In genomic region chr1:153632686-153633085, GRCm38 (mm10) we compare ENCODE assay signal across 28 mouse cellular contexts. TPM values are rescaled to one million over a fixed set of nuclear protein-coding genes. Genes with fewer than 3 reads are reported as not detected.
A peak's percentile ranks its signal among the peaks of the same experiment; 100 is the strongest.
DNase-seq lines count a peak whose midpoint lies in the region; ATAC-seq and TF ChIP-seq lines count a peak whose summit lies in the region.
"Had no signal": no experiment of that assay in that cellular context is flagged by ENCODE, and none has a peak within 500 bp of the region (broad histone marks: within the 10 kb centered on the region; RNA-seq: fewer than 3 reads in every experiment).

No protein-coding gene starts in this region.

- no peaks in the 10 kb centered on the region; the same call in 1 of the 2 replicates for H3K27me3 ChIP-seq in kidney, adult 2 months (replicated peaks; ENCODE audit: control insufficient read depth, insufficient read depth, low read length)
- H3K27me3 ChIP-seq: forebrain, embryonic 13.5 days; heart, embryonic 13.5 days; hindbrain, embryonic 12.5 days; hindbrain, embryonic 15.5 days; Patski had no signal

- H3K27ac ChIP-seq in kidney, adult 2 months (ENCODE audit: insufficient read depth, low read depth, low read length) = no peak overlapping the region
- H3K27ac ChIP-seq: forebrain, embryonic 10.5 days; forebrain, embryonic 13.5 days; heart, adult 2 months; heart, embryonic 10.5 days; heart, embryonic 13.5 days; hindbrain, embryonic 12.5 days; hindbrain, embryonic 15.5 days had no signal

- peak; percentile 4 for DNase-seq in kidney, adult 2 months
- no peak for DNase-seq in kidney, postnatal 36 days
- peak; percentile 6 to 23 for DNase-seq in B cell, adult 2 months
- DNase-seq in layer of hippocampus, postnatal 25 days (ENCODE audit: extremely low spot score in 1 of 2, low spot score in 1 of 2) = no peak
- DNase-seq in lung, postnatal 10 days = no peak
- DNase-seq: adrenal gland, postnatal 14 days; cerebellum, adult 11 months; cerebellum, adult 2 months; cerebellum, adult 9-11 months; cerebellum, postnatal 25 days; forebrain, postnatal 0 days; gastrocnemius, postnatal 25 days; heart, adult 2 months had no signal

- peak; percentile 50 for ATAC-seq in granulocyte monocyte progenitor cell, adult 5-6 weeks (replicated peaks; ENCODE audit: poor library complexity, severe bottlenecking)
- peak; percentile 44; the same call in 1 of the 2 replicates for ATAC-seq in megakaryocyte-erythroid progenitor cell, adult 5-6 weeks (replicated peaks; ENCODE audit: low FRiP score, low TSS enrichment, poor library complexity, severe bottlenecking)
- no peak for ATAC-seq in frontal cortex, adult (ENCODE audit: low TSS enrichment)
- ATAC-seq: forebrain, embryonic 13.5 days; forebrain, postnatal 0 days; Patski had no signal

- no peak overlapping the region for H3K4me3 ChIP-seq in kidney, adult 2 months (ENCODE audit: insufficient read depth, low read depth, low read length)
- H3K4me3 ChIP-seq: forebrain, embryonic 10.5 days; forebrain, embryonic 13.5 days; heart, adult 2 months; heart, embryonic 10.5 days; heart, embryonic 13.5 days; hindbrain, embryonic 12.5 days; hindbrain, embryonic 15.5 days had no signal

- H3K36me3 ChIP-seq in kidney, adult 2 months (ENCODE audit: control insufficient read depth, insufficient read depth, low read length) = no peaks in the 10 kb centered on the region
- H3K36me3 ChIP-seq: forebrain, embryonic 10.5 days; G1E; heart, embryonic 10.5 days; heart, embryonic 13.5 days; hindbrain, embryonic 12.5 days; hindbrain, embryonic 15.5 days had no signal

- TF ChIP-seq CTCF in kidney, adult 2 months (conservative IDR thresholded peaks at IDR 0.05; ENCODE audit: insufficient read depth, insufficient read length, low read depth, low read length) = no peak

- TF ChIP-seq POLR2A in kidney, adult 2 months (IDR thresholded peaks at IDR 0.05; ENCODE audit: low read depth, low read length) = no peak

- no peaks in the 10 kb centered on the region for H3K4me1 ChIP-seq in kidney, adult 2 months (ENCODE audit: control insufficient read depth, insufficient read depth, low read length)
- H3K4me1 ChIP-seq: forebrain, embryonic 10.5 days; forebrain, embryonic 13.5 days; hindbrain, embryonic 12.5 days had no signal

- WGBS in kidney, adult 2 months = 64% methylated on average over 6 of the region's 6 CpGs

RNA-seq across cellular contexts. Expression of gene Rgs8, which starts 20.1 kb away (rescaled TPM):
- 0.02 and 0.03 TPM in 2 replicates for polyA plus RNA-seq in kidney, adult 2 months (2012; rRNA removed)
- 0.34 and 4.6 TPM in 2 replicates for total RNA-seq in granulocyte monocyte progenitor cell, adult 5-6 weeks (2014; fragmentation: Nextera tagmentation)
- total RNA-seq in granulocyte monocyte progenitor cell, adult 5-6 weeks (2017) = 0.47 and 1.3 TPM in 2 replicates
- total RNA-seq in megakaryocyte-erythroid progenitor cell, adult 5-6 weeks (2014; fragmentation: Nextera tagmentation) = not detected in 2 replicates
- not detected in 2 replicates for total RNA-seq in megakaryocyte-erythroid progenitor cell, adult 5-6 weeks (2017)
- 10 to 100 TPM; 66.1 to 70.2 TPM for total RNA-seq in layer of hippocampus, postnatal 25 days (2021)
- total RNA-seq: adrenal gland, adult 18-20 months; gastrocnemius, adult 8-10 months; heart, adult 2 months; heart, postnatal 25 days had no signal
- polyA plus RNA-seq: G1E; gonadal fat pad, adult 2 months had no signal

Comparison
In these comparisons a context has a peak if more than half of its experiments do, and no peak if none do; other contexts are left out.
1. DNase-seq: peak in kidney, adult 2 months (single experiment) and B cell, adult 2 months (2 of 2); none in kidney, postnatal 36 days (0 of 2), layer of hippocampus, postnatal 25 days (0 of 2) and lung, postnatal 10 days (single experiment).
2. RNA of gene Rgs8, which starts 20.1 kb away (total RNA-seq): 66.1 to 70.2 TPM in layer of hippocampus, postnatal 25 days; 0.34 to 4.6 TPM in granulocyte monocyte progenitor cell, adult 5-6 weeks and not detected in megakaryocyte-erythroid progenitor cell, adult 5-6 weeks; every median in the first group is over 10 times any median in the second.